Mouse (Mus musculus): ENCODE data around the gene Grik5.

DNA sequence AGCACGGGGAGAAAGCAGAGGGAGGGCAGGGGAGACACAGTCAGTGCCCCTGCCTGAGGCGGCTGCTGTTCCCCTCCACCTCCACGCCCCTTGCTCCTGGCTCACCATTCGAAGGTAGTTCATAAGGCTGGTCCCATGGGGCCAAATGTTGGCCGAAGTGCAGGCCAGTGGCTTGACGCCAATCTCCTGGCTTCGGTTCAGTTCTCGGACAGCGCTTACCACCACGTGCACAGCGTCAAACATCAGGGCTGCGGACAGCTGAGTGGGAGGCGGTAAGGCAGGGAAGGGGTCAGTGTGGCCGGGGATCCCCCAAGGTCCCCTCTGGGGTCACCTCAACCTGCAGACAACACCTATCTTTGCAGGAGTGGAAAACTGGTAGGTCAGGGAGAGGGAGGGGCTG, 13.3 kb downstream of the Grik5 start:
- TF ChIP-seq CTCF (IDR thresholded peaks at IDR 0.05; ENCODE audit: low read depth, low read length) (no peak), POLR2A (IDR thresholded peaks at IDR 0.05; ENCODE audit: insufficient read depth, low read length) (no peak), EP300 (IDR thresholded peaks at IDR 0.05; ENCODE audit: insufficient read depth, low read depth, low read length) (no peak)
